Mouse (Mus musculus) heart, adult 2 months (tissue): ENCODE results near the gene Tmem212. TPM values are rescaled to one million over a fixed set of nuclear protein-coding genes. Genes with fewer than 3 reads are reported as not detected.
"Not testable (repeated sequence)": the region's sequence is repeated elsewhere in the genome, so short reads cannot be mapped to it uniquely, and the experiment has no call there.

Experiments used
- DNase-seq, 2 experiments: peaks; one replicate each; pipeline ENCODE4 v3.0.0; 2021
- H3K27ac ChIP-seq: fragments of 200-600 bp; 2 replicates; pipeline ENCODE4 v1.8.1; 2022
- H3K27me3 ChIP-seq: fragments of 200-500 bp; 2 replicates; pipeline ENCODE4 v1.6.1; 2012; ENCODE audit warnings: mild to moderate bottlenecking, low read length, inconsistent platforms, mixed read lengths; ENCODE audit not compliant: control insufficient read depth, insufficient read depth
- H3K36me3 ChIP-seq: fragments of 200-500 bp; 2 replicates; pipeline ENCODE4 v1.6.1; 2012; ENCODE audit warnings: low read length, inconsistent platforms; ENCODE audit not compliant: control insufficient read depth, insufficient read depth
- H3K4me1 ChIP-seq: fragments of 200-500 bp; 2 replicates; pipeline ENCODE4 v1.6.1; 2011; ENCODE audit warnings: low read length; ENCODE audit not compliant: control insufficient read depth, insufficient read depth
- H3K4me3 ChIP-seq: fragments of 200-600 bp; 2 replicates; pipeline ENCODE4 v1.8.1; 2022
- H3K79me2 ChIP-seq: fragments of 200-500 bp; replicated peaks from 2 replicates; pipeline ENCODE4 v1.6.1; 2012; ENCODE audit warnings: mild to moderate bottlenecking, inconsistent platforms, low read length, moderate library complexity, mixed read lengths; ENCODE audit not compliant: control insufficient read depth, insufficient read depth
- H3K9ac ChIP-seq: fragments of 200-500 bp; 2 replicates; pipeline ENCODE4 v1.6.1; 2012; ENCODE audit warnings: low read depth, mild to moderate bottlenecking, control low read depth, inconsistent platforms, low read length, mixed read lengths
- CTCF ChIP-seq: fragments of 200-600 bp; IDR thresholded peaks from 2 replicates; pipeline ENCODE4 v1.8.1; 2022; ENCODE audit warnings: antibody characterized with exemption, mild to moderate bottlenecking, moderate library complexity
- EP300 ChIP-seq: fragments of 200-500 bp; IDR thresholded peaks from 2 replicates; pipeline ENCODE4 v1.6.1; 2011; ENCODE audit warnings: low read depth, low read length, control low read depth; ENCODE audit not compliant: insufficient read depth
- POLR2A ChIP-seq: fragments of 200-500 bp; IDR thresholded peaks from 2 replicates; pipeline ENCODE4 v1.6.1; 2011; ENCODE audit warnings: mild to moderate bottlenecking, low read depth, low read length, control low read depth; ENCODE audit not compliant: insufficient read depth
- WGBS: fragments of 180-500 bp; shearing (Covaris S2); methylation state at CpG from one replicate; pipeline ENCODE4 v1.1.7; 2018; 5-methylcytosine and 5-hydroxymethylcytosine counted together
- intact Hi-C: fragments of 180-260 bp; cut with DNase I; formaldehyde crosslinking; loops from one replicate; pipeline ENCODE4 v1.15.1; 2025
- long read RNA-seq: library from polyadenylated mRNA; stranded (forward); transcript quantifications from one replicate; pipeline ENCODE4 v2.0.0, GENCODE M21; 2021
- polyA plus RNA-seq: library from polyadenylated mRNA; depleted of rRNA; stranded (reverse); fragments of >200 nt; gene quantifications from 2 replicates; pipeline ENCODE4 v1.2.3, GENCODE M21; 2012; rRNA removed
- total RNA-seq, 2 experiments: library from RNA; stranded (reverse); gene quantifications; 2 replicates each; pipeline ENCODE4 v1.2.3; 2021

The Tmem212 gene
- total RNA-seq = not detected
- 4.9 TPM in 1 of 2 replicates, not detected in the other for polyA plus RNA-seq
- long read RNA-seq = 0 reads

- peaks cover 5% of the 10 kb centered on the region for H3K4me1 ChIP-seq
- TF ChIP-seq POLR2A = no peak
- no peak for TF ChIP-seq EP300
- TF ChIP-seq CTCF = no peak
- DNase-seq = no peak
- H3K27me3 ChIP-seq = no peaks in the 10 kb centered on the region
- H3K36me3 ChIP-seq = no peaks in the 10 kb centered on the region
- H3K79me2 ChIP-seq = no peaks in the 10 kb centered on the region
- no peak within 1 kb of the TSS for H3K4me3 ChIP-seq
- peak within 1 kb of the TSS; percentile 26; the same call in 1 of the 2 replicates for H3K27ac ChIP-seq
- intact Hi-C loops = no loop called here
- H3K9ac ChIP-seq = no peak within 1 kb of the TSS
- WGBS = 54% methylated on average over 8 of the region's 8 CpGs
Observed at GRCm38 (mm10) chr3:27896318-27896892, at the start of gene Tmem212. Gene Tmem212 (minus strand): TSS chr3:27896368.

DNA sequence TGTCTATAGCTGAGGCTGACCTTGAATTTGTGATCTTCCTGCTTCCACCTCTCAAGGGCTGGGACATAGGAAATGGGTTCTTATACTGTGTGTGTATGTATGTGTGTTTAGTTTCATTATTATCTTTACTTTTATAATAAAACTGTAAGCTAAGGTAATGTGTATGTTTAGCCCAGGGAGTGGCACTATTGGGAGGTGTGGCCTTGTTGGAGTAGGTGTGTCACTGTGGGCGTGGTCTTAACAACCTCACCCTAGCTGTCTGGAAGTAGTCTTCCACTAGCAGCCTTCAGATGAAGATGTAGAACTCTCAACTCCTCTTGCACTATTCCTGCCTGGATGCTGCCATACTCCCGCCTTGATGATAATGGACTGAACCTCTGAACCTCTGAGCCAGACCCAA lies 49.2 kb upstream of the Tmem212 start:
- not testable (repeated sequence) for H3K79me2 ChIP-seq

GRCm38 (mm10) chr3:27942991-27943390 lies 46.8 kb upstream of the Tmem212 start:
- TF ChIP-seq POLR2A (no peak), EP300 (no peak), CTCF (no peak)
- H3K4me1 ChIP-seq = peaks cover 9% of the 10 kb centered on the region
- H3K27ac ChIP-seq = peak overlapping the region; percentile 81
- WGBS = 41% methylated on average over 7 of the region's 7 CpGs
- H3K79me2 ChIP-seq = no peaks in the 10 kb centered on the region
- intact Hi-C loops = no loop called here
- H3K27me3 ChIP-seq = no peaks in the 10 kb centered on the region
- no peaks in the 10 kb centered on the region; the same call in 1 of the 2 replicates for H3K36me3 ChIP-seq
- peak; percentile 56 to 72 for DNase-seq
- H3K4me3 ChIP-seq = no peak overlapping the region
- H3K9ac ChIP-seq = no peak overlapping the region

More for the DNA sequence above, 49.2 kb upstream of the Tmem212 start:
- H3K36me3 ChIP-seq, intact Hi-C loops, H3K4me1 ChIP-seq, H3K9ac ChIP-seq, H3K27ac ChIP-seq, H3K27me3 ChIP-seq, DNase-seq, H3K4me3 ChIP-seq: not testable (repeated sequence)
- WGBS = 87% methylated on average over 2 of the region's 2 CpGs

DNA sequence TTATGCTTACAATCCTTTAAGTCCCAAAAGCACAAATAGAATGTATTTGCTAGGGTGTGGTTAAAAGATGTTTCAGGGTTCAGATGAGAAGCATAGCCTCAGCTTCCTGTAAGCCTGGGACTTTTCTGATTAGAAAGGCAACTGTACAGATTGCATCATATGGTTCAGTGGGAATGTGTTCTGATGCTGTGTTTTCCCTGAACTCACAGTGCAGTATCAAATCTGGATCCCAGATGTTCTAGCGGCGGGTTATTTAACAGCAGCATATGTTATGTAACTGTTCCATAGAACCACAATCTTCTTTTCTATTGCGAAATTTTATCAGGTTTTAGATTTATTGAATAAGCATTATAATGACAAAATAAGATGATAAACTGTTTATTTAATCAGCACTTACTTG lies 45.5 kb upstream of the Tmem212 start:
- intact Hi-C loops = no loop called here
- Histone ChIP-seq H3K36me3 (no peaks in the 10 kb centered on the region; the same call in 1 of the 2 replicates), H3K4me3 (no peak overlapping the region), H3K27me3 (no peaks in the 10 kb centered on the region), H3K4me1 (peaks cover 9% of the 10 kb centered on the region), H3K9ac (no peak overlapping the region), H3K79me2 (no peaks in the 10 kb centered on the region), H3K27ac (peak overlapping the region; percentile 21; the same call in 1 of the 2 replicates)
- 76% methylated on average over 3 of the region's 3 CpGs for WGBS
- no peak for DNase-seq
- TF ChIP-seq POLR2A = no peak
- TF ChIP-seq CTCF = no peak
- TF ChIP-seq EP300 = no peak

GRCm38 (mm10) chr3:27938381-27939323 lies 42.5 kb upstream of the Tmem212 start, which contains the start of gene Pld1:
Gene Pld1 (plus strand): TSS chr3:27938695.
- WGBS = under 1% methylated on average over 68 of the region's 68 CpGs
- peak within 1 kb of the TSS; percentile 91 for H3K27ac ChIP-seq
- no peaks in the 10 kb centered on the region for H3K79me2 ChIP-seq
- H3K27me3 ChIP-seq = no peaks in the 10 kb centered on the region
- TF ChIP-seq EP300 (peak; percentile 76; the same call in 1 of the 2 replicates), POLR2A (peak; percentile 75), CTCF (no peak)
- intact Hi-C loops = loop anchor here (2.0 to 5.0 kb wide), 3 partner anchors 44 to 228 kb away; partner anchors contain the start of gene Fndc3b
- peak within 1 kb of the TSS; percentile 77 for H3K9ac ChIP-seq
- peak; percentile 89 to 91 for DNase-seq
- no peaks in the 10 kb centered on the region; the same call in 1 of the 2 replicates for H3K36me3 ChIP-seq
- peak within 1 kb of the TSS; percentile 72 for H3K4me3 ChIP-seq
- H3K4me1 ChIP-seq = peaks cover 9% of the 10 kb centered on the region
